Mouse (Mus musculus): ENCODE data around the gene Samd4b. TPM values are rescaled to one million over a fixed set of nuclear protein-coding genes. Genes with fewer than 3 reads are reported as not detected.

Gene Samd4b
- total and polyA plus RNA-seq, 2 experiments from 2014 or later: 19.2 to 56.0 TPM

DNA sequence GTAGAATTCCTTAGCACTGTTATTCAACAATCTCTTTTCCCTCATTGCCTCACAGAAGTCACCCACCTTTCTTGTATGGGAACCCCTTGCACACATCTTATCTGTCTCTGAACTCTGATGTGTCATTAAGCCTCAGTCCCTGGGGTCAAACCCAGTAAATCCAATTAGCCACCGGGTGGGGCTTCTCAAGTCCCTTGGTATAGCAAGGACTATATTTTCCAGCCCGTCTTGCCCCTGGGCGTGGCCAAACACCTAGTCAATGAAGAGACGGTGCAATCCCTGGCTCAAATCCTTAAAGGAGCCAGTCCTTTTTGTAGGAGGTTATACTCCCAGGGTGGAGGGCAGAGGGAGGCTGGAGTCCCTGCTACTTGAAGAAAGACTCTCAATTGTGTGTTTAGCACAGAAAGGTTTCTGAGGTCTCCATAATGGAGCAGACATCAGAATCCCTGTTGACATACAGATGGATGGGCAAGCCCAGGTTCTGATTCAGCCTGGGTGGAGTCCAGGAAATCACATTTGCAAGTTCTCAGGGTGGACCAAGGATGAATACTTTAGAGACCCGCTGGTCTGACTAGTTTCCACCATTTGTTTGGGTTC, 41.9 kb downstream of the Samd4b start:
- H3K4me1 ChIP-seq (ENCODE audit: insufficient read depth, low read length): no peaks in the 10 kb centered on the region
- peaks cover 17% of the 10 kb centered on the region for H3K36me3 ChIP-seq (ENCODE audit: insufficient read depth, low read length)
- H3K27ac ChIP-seq (ENCODE audit: low read depth, low read length): no peak overlapping the region
- H3K9me3 ChIP-seq (ENCODE audit: low read length): no peaks in the 10 kb centered on the region
- no peak overlapping the region for H3K4me2 ChIP-seq (ENCODE audit: low read depth, low read length, poor library complexity, severe bottlenecking)
- no peak overlapping the region for H3K4me3 ChIP-seq (ENCODE audit: low read depth, low read length)
- no peaks in the 10 kb centered on the region for H3K27me3 ChIP-seq (ENCODE audit: insufficient read depth, low read length)
- WGBS: 16% methylated on average over 5 of the region's 5 CpGs
- ATAC-seq (ENCODE audit: low FRiP score): no peak
- DNase-seq (ENCODE audit: low spot score): no peak
- no peak overlapping the region for H3K9ac ChIP-seq (replicated peaks; ENCODE audit: low read length, poor library complexity, severe bottlenecking)
- TF ChIP-seq CTCF (IDR thresholded peaks at IDR 0.05): no peak

DNA sequence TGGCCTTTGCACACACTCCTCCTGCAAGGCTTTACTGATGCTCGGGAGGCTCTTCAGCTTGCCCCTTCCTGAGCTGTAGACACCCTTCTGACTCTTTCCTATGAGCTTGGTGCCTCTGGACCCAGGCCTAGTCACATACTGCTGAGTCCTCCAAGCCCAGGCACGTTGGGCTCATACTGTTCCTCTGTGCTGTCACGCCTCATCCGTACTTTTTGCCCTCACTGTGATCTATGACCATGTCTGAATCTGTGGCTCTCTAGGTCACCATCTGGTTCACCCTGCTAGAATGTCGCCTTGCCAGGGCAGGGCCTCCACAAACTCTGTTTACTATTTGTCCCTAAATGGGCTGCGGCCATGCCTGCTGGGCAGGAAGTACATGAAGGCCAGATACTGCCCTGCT, 44.9 kb downstream of the Samd4b start:
- WGBS: 90% methylated on average over 6 of the region's 6 CpGs
- Histone ChIP-seq H3K9me3 (ENCODE audit: low read length) (no peaks in the 10 kb centered on the region), H3K4me2 (ENCODE audit: low read depth, low read length, poor library complexity, severe bottlenecking) (no peak overlapping the region), H3K27ac (ENCODE audit: low read depth, low read length) (no peak overlapping the region), H3K4me3 (ENCODE audit: low read depth, low read length) (no peak overlapping the region), H3K27me3 (ENCODE audit: insufficient read depth, low read length) (peaks cover 2% of the 10 kb centered on the region), H3K36me3 (ENCODE audit: insufficient read depth, low read length) (no peaks in the 10 kb centered on the region), H3K4me1 (ENCODE audit: insufficient read depth, low read length) (no peaks in the 10 kb centered on the region), H3K9ac (replicated peaks; ENCODE audit: low read length, poor library complexity, severe bottlenecking) (no peak overlapping the region)
- TF ChIP-seq CTCF (IDR thresholded peaks at IDR 0.05): no peak
- DNase-seq (ENCODE audit: low spot score) (no peak), ATAC-seq (ENCODE audit: low FRiP score) (no peak)

DNA sequence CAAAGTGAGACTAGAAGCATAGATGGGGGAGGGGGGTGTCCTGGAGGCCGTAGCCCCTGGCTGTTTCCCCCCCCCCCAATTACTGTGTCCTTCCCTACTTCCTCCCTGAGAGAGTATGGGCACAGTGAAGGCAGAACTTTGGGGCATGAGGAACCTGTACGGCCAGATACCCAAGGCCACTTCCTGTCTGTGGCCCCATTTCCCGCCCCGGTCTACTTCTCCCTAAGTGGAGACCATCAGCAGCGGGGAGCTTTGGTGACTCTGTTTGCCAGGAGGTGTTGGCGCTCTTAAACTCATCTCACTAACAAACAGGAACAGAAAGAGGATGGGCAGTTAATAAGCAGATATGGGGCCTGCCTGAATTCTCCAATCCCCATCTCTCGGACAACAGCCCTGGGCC, 50.3 kb downstream of the Samd4b start:
- Histone ChIP-seq H3K9ac (replicated peaks; ENCODE audit: low read length, poor library complexity, severe bottlenecking) (no peak overlapping the region), H3K36me3 (ENCODE audit: insufficient read depth, low read length) (no peaks in the 10 kb centered on the region), H3K4me2 (ENCODE audit: low read depth, low read length, poor library complexity, severe bottlenecking) (no peak overlapping the region), H3K9me3 (ENCODE audit: low read length) (no peaks in the 10 kb centered on the region), H3K4me3 (ENCODE audit: low read depth, low read length) (no peak overlapping the region), H3K27ac (ENCODE audit: low read depth, low read length) (no peak overlapping the region), H3K27me3 (ENCODE audit: insufficient read depth, low read length) (peaks cover 38% of the 10 kb centered on the region), H3K4me1 (ENCODE audit: insufficient read depth, low read length) (0 out of 2 replicates have a peak, but pooled peaks cover 2% of the 10 kb centered on the region)
- DNase-seq (ENCODE audit: low spot score) (no peak), ATAC-seq (ENCODE audit: low FRiP score) (no peak)
- no peak for TF ChIP-seq CTCF (IDR thresholded peaks at IDR 0.05)
- WGBS: 76% methylated on average over 7 of the region's 7 CpGs

DNA sequence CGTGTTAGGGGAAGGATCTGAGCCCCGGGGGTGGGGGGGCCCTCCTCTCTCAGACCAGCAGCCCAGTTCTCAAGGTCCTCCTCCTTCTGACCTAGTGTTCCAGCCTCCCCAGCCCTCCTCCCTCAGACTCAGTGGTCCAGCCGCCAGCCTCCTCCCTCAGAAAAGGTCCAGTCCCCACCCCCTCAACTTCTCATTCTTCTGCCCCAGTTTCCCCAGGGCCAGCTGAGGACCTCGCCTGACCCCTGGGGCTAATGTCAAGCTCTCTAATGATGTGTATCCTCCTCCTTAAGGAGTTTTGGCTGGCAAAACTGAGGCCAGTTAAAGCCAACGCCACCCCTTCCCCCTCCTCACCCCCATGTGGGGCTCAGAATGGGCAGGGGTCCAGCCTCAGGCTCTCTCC, 50.8 kb downstream of the Samd4b start, which contains the start of gene Nccrp1:
Nccrp1 (minus strand) TSS at position 101 of the 400 bp plus-strand sequence.
- Histone ChIP-seq H3K4me2 (ENCODE audit: low read depth, low read length, poor library complexity, severe bottlenecking) (peak within 1 kb of the TSS; percentile 61), H3K9me3 (ENCODE audit: low read length) (no peaks in the 10 kb centered on the region), H3K36me3 (ENCODE audit: insufficient read depth, low read length) (no peaks in the 10 kb centered on the region), H3K27ac (ENCODE audit: low read depth, low read length) (no peak within 1 kb of the TSS), H3K27me3 (ENCODE audit: insufficient read depth, low read length) (peaks cover 38% of the 10 kb centered on the region), H3K9ac (replicated peaks; ENCODE audit: low read length, poor library complexity, severe bottlenecking) (peak within 1 kb of the TSS; percentile 29; the same call in 1 of the 2 replicates), H3K4me1 (ENCODE audit: insufficient read depth, low read length) (0 out of 2 replicates have a peak, but pooled peaks cover 2% of the 10 kb centered on the region), H3K4me3 (ENCODE audit: low read depth, low read length) (peak within 1 kb of the TSS; percentile 32)
- no peak for DNase-seq (ENCODE audit: low spot score)
- ATAC-seq (ENCODE audit: low FRiP score): no peak
- TF ChIP-seq CTCF (IDR thresholded peaks at IDR 0.05): no peak
- 5% methylated on average over 5 of the region's 5 CpGs for WGBS

DNA sequence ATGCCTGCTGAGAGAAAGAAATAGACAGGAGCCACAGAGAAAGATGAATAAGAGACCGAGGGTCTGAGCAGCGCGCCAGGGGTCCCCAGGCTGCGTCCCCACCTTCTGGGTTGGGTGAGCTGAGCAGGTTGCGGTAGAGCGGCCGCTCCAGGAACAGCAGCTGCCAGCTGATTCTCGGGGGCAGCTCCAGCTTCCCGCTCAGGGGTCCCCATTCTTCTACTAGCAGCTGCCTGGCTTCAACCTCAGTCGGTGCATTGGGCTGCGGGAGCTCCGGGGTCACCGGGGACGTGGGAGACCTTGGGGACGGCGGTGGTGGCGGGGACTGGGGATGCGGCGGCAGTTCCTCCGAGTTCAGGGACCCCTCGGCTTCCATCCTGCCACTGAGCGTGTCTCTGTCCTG, 51.3 kb downstream of the Samd4b start:
- H3K4me3 ChIP-seq (ENCODE audit: low read depth, low read length): peak overlapping the region; percentile 32
- H3K27ac ChIP-seq (ENCODE audit: low read depth, low read length): no peak overlapping the region
- 4% methylated on average over 22 of the region's 22 CpGs for WGBS
- H3K9me3 ChIP-seq (ENCODE audit: low read length): no peaks in the 10 kb centered on the region
- H3K4me1 ChIP-seq (ENCODE audit: insufficient read depth, low read length): 0 out of 2 replicates have a peak, but pooled peaks cover 2% of the 10 kb centered on the region
- no peak for TF ChIP-seq CTCF (IDR thresholded peaks at IDR 0.05)
- ATAC-seq (ENCODE audit: low FRiP score): no peak
- H3K36me3 ChIP-seq (ENCODE audit: insufficient read depth, low read length): no peaks in the 10 kb centered on the region
- peak overlapping the region; percentile 61 for H3K4me2 ChIP-seq (ENCODE audit: low read depth, low read length, poor library complexity, severe bottlenecking)
- H3K27me3 ChIP-seq (ENCODE audit: insufficient read depth, low read length): peaks cover 38% of the 10 kb centered on the region
- DNase-seq (ENCODE audit: low spot score): no peak
- H3K9ac ChIP-seq (replicated peaks; ENCODE audit: low read length, poor library complexity, severe bottlenecking): peak overlapping the region; percentile 29; the same call in 1 of the 2 replicates

DNA sequence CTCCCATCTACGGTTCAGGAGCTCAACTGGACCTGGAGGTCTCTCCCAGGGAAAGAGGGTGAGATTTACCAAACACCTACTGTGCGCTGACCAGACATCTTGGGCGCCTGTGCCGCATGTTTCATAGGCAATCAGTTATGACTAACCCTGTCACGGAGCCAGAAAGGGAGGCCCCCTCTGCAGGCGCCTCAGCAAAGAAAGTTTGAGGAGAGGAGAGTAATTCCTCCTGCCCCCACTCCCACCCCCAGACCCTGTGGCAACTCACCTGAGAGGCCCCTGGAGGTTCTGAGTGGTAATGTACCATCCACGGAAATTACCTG, 52.1 kb downstream of the Samd4b start:
- no peak overlapping the region for H3K9ac ChIP-seq (replicated peaks; ENCODE audit: low read length, poor library complexity, severe bottlenecking)
- ATAC-seq (ENCODE audit: low FRiP score) (no peak), DNase-seq (ENCODE audit: low spot score) (no peak)
- TF ChIP-seq CTCF (IDR thresholded peaks at IDR 0.05): 0 out of 2 replicates have a peak, but pooled peaks have one; percentile 5
- no peaks in the 10 kb centered on the region for H3K36me3 ChIP-seq (ENCODE audit: insufficient read depth, low read length)
- no peaks in the 10 kb centered on the region for H3K9me3 ChIP-seq (ENCODE audit: low read length)
- no peak overlapping the region for H3K4me2 ChIP-seq (ENCODE audit: low read depth, low read length, poor library complexity, severe bottlenecking)
- H3K4me3 ChIP-seq (ENCODE audit: low read depth, low read length): no peak overlapping the region
- 54% methylated on average over 7 of the region's 7 CpGs for WGBS
- H3K4me1 ChIP-seq (ENCODE audit: insufficient read depth, low read length): 0 out of 2 replicates have a peak, but pooled peaks cover 2% of the 10 kb centered on the region
- peaks cover 38% of the 10 kb centered on the region for H3K27me3 ChIP-seq (ENCODE audit: insufficient read depth, low read length)
- no peak overlapping the region for H3K27ac ChIP-seq (ENCODE audit: low read depth, low read length)

Data from midbrain, postnatal 0 days (tissue).